Mouse (Mus musculus): ENCODE data around the gene Foxp1. TPM values are rescaled to one million over a fixed set of nuclear protein-coding genes. Genes with fewer than 3 reads are reported as not detected.

The Foxp1 gene
- total and polyA plus RNA-seq, 3 experiments = 16.1 to 42.0 TPM; not detected in 1

- no peak for DNase-seq (ENCODE audit: low read depth, low spot score)
- no peak overlapping the region for H3K9ac ChIP-seq (ENCODE audit: control insufficient read depth, low read depth, low read length, poor library complexity, severe bottlenecking)
- H3K9me3 ChIP-seq (replicated peaks; ENCODE audit: insufficient read depth, low read length) = no peaks in the 10 kb centered on the region
- H3K4me1 ChIP-seq (ENCODE audit: control insufficient read depth in 1 of 2, insufficient read depth in 2 of 2, low read length in 2 of 2) = peaks cover 0 to 13% of the 10 kb centered on the region in 2 experiments; a peak in 2 of 4 replicates
- no peaks in the 10 kb centered on the region for H3K79me2 ChIP-seq (ENCODE audit: control insufficient read depth, insufficient read depth, low read length, poor library complexity)
- H3K4me3 ChIP-seq (ENCODE audit: control insufficient read depth in 1 of 2, insufficient read depth in 1 of 2, low read depth in 2 of 2, low read length in 2 of 2) = no peak overlapping the region
- no peak overlapping the region for H3K27ac ChIP-seq (ENCODE audit: control insufficient read depth, low read depth, low read length)
- no peak for TF ChIP-seq RAD21 (IDR thresholded peaks at IDR 0.05; ENCODE audit: low read depth, low read length)
- TF ChIP-seq SMC3 (IDR thresholded peaks at IDR 0.05; ENCODE audit: low read depth, low read length) = no peak
- no peak for TF ChIP-seq BHLHE40 (IDR thresholded peaks at IDR 0.05; ENCODE audit: borderline replicate concordance, low read depth, low read length)
- no peak for TF ChIP-seq ZMIZ1 (IDR thresholded peaks at IDR 0.05; ENCODE audit: low read depth, low read length)
- TF ChIP-seq E2F4 (IDR thresholded peaks at IDR 0.05; ENCODE audit: borderline replicate concordance, low read depth, low read length) = no peak
- no peak for TF ChIP-seq CHD1 (IDR thresholded peaks at IDR 0.05; ENCODE audit: low read depth, low read length)
- TF ChIP-seq ZC3H11A (IDR thresholded peaks at IDR 0.05; ENCODE audit: low read depth, low read length) = no peak
- TF ChIP-seq TBP (IDR thresholded peaks at IDR 0.05; ENCODE audit: low read depth, low read length) = no peak
- no peak for TF ChIP-seq NRF1 (IDR thresholded peaks at IDR 0.05; ENCODE audit: insufficient read depth, low read depth, low read length, poor library complexity, severe bottlenecking)
- TF ChIP-seq UBTF (IDR thresholded peaks at IDR 0.05; ENCODE audit: borderline replicate concordance, insufficient read depth, low read depth, low read length) = no peak
- no peak for TF ChIP-seq POLR2AphosphoS2 (IDR thresholded peaks at IDR 0.05; ENCODE audit: low read length)
- no peak for TF ChIP-seq KAT2A (conservative IDR thresholded peaks at IDR 0.05; ENCODE audit: low read depth, low read length)
- no peak for TF ChIP-seq MAZ (IDR thresholded peaks at IDR 0.05; ENCODE audit: low read depth, low read length)
- no peak for TF ChIP-seq MEF2A (IDR thresholded peaks at IDR 0.05; ENCODE audit: extremely low read depth, insufficient replicate concordance, low read depth, low read length, poor library complexity, severe bottlenecking)
- peaks cover 0 to 11% of the 10 kb centered on the region in 2 experiments; a peak in 2 of 4 replicates for H3K36me3 ChIP-seq (ENCODE audit: control insufficient read depth in 1 of 2, insufficient read depth in 2 of 2, low read length in 2 of 2)
- H3K27me3 ChIP-seq (ENCODE audit: control insufficient read depth in 1 of 2, insufficient read depth in 2 of 2, low read length in 2 of 2) = no peaks in the 10 kb centered on the region
Measured at GRCm38 (mm10) chr6:99101489-99101908, 421.0 kb downstream of the Foxp1 start.

GRCm38 (mm10) chr6:99100331-99100730, 422.2 kb downstream of the Foxp1 start:
- Histone ChIP-seq H3K9me3 (replicated peaks; ENCODE audit: insufficient read depth, low read length) (no peaks in the 10 kb centered on the region), H3K79me2 (ENCODE audit: control insufficient read depth, insufficient read depth, low read length, poor library complexity) (no peaks in the 10 kb centered on the region; the same call in 1 of the 2 replicates), H3K4me1 (ENCODE audit: control insufficient read depth in 1 of 2, insufficient read depth in 2 of 2, low read length in 2 of 2) (0 out of 4 replicates have a peak, but pooled peaks cover 0 to 5% of the 10 kb centered on the region in 2 experiments), H3K27ac (ENCODE audit: control insufficient read depth, low read depth, low read length) (no peak overlapping the region), H3K27me3 (ENCODE audit: control insufficient read depth in 1 of 2, insufficient read depth in 2 of 2, low read length in 2 of 2) (no peaks in the 10 kb centered on the region), H3K9ac (ENCODE audit: control insufficient read depth, low read depth, low read length, poor library complexity, severe bottlenecking) (no peak overlapping the region), H3K36me3 (ENCODE audit: control insufficient read depth in 1 of 2, insufficient read depth in 2 of 2, low read length in 2 of 2) (peaks cover 0 to 3% of the 10 kb centered on the region in 2 experiments; a peak in 1 of 4 replicates), H3K4me3 (ENCODE audit: control insufficient read depth in 1 of 2, insufficient read depth in 1 of 2, low read depth in 2 of 2, low read length in 2 of 2) (no peak overlapping the region)
- TF ChIP-seq CHD2 (IDR thresholded peaks at IDR 0.05; ENCODE audit: low read length) (no peak), SMC3 (IDR thresholded peaks at IDR 0.05; ENCODE audit: low read depth, low read length) (no peak), TBP (IDR thresholded peaks at IDR 0.05; ENCODE audit: low read depth, low read length) (no peak), POLR2AphosphoS5 (IDR thresholded peaks at IDR 0.05; ENCODE audit: borderline replicate concordance, low read depth, low read length) (no peak), TCF12 (IDR thresholded peaks at IDR 0.05; ENCODE audit: low read depth, low read length) (no peak), MYB (IDR thresholded peaks at IDR 0.05; ENCODE audit: low read depth, low read length) (no peak), MAX (IDR thresholded peaks at IDR 0.05; ENCODE audit: low read length) (no peak), UBTF (IDR thresholded peaks at IDR 0.05; ENCODE audit: borderline replicate concordance, insufficient read depth, low read depth, low read length) (no peak), CHD1 (IDR thresholded peaks at IDR 0.05; ENCODE audit: low read depth, low read length) (no peak), ELF1 (IDR thresholded peaks at IDR 0.05; ENCODE audit: low read depth, low read length) (no peak), GATA1 (IDR thresholded peaks at IDR 0.05; ENCODE audit: low read depth, low read length) (no peak), NRF1 (IDR thresholded peaks at IDR 0.05; ENCODE audit: insufficient read depth, low read depth, low read length, poor library complexity, severe bottlenecking) (no peak)
- no peak for DNase-seq (ENCODE audit: low read depth, low spot score)

Data from MEL (cell line).